Mouse (Mus musculus) cortical plate, adult 2 months (tissue): ENCODE measurements around the gene Ccdc92b. TPM values are rescaled to one million over a fixed set of nuclear protein-coding genes. Genes with fewer than 3 reads are reported as not detected.
"Not testable (repeated sequence)": the region's sequence is repeated elsewhere in the genome, so short reads cannot be mapped to it uniquely, and the experiment has no call there.

ENCODE experiments used
- H3K27ac ChIP-seq: fragments of 200-500 bp; 2 replicates; pipeline ENCODE4 v1.5.1; 2012; ENCODE audit warnings: low read length, control low read depth, inconsistent platforms; ENCODE audit not compliant: insufficient read depth
- H3K4me1 ChIP-seq: fragments of 200-500 bp; 2 replicates; pipeline ENCODE4 v1.6.1; 2011; ENCODE audit warnings: low read length; ENCODE audit not compliant: control insufficient read depth, insufficient read depth
- H3K4me3 ChIP-seq: fragments of 200-500 bp; 2 replicates; pipeline ENCODE4 v1.5.1; 2011; ENCODE audit warnings: mild to moderate bottlenecking, low read length, control low read depth; ENCODE audit not compliant: insufficient read depth
- CTCF ChIP-seq: fragments of 200-500 bp; IDR thresholded peaks from 2 replicates; pipeline ENCODE4 v1.5.1; 2011; ENCODE audit warnings: mild to moderate bottlenecking, control low read depth, low read length; ENCODE audit not compliant: insufficient read depth; ENCODE audit errors: extremely low read depth
- POLR2A ChIP-seq: fragments of 200-500 bp; IDR thresholded peaks from 2 replicates; pipeline ENCODE4 v1.6.1; 2011; ENCODE audit warnings: mild to moderate bottlenecking, low read length, control low read depth; ENCODE audit not compliant: insufficient read depth; ENCODE audit errors: extremely low read depth
- polyA plus RNA-seq: library from polyadenylated mRNA; depleted of rRNA; stranded (reverse); fragments of >200 nt; gene quantifications from 2 replicates; pipeline ENCODE4 v1.2.3, GENCODE M21; 2012; rRNA removed

Gene Ccdc92b
- polyA plus RNA-seq, result 22.7 and 23.1 TPM in 2 replicates

GRCm38 (mm10) chr11:74619201-74619955, at the start of gene Ccdc92b:
Gene Ccdc92b (plus strand): TSS chr11:74619605.
- TF ChIP-seq CTCF (no peak), POLR2A (no peak)
- peak within 1 kb of the TSS; percentile 89 for H3K27ac ChIP-seq
- peak within 1 kb of the TSS; percentile 96 for H3K4me3 ChIP-seq
- H3K4me1 ChIP-seq, result peaks cover 4% of the 10 kb centered on the region

GRCm38 (mm10) chr11:74569735-74570134, 49.7 kb upstream of the Ccdc92b start:
- TF ChIP-seq CTCF (no peak), POLR2A (no peak)
- H3K4me3 ChIP-seq, result no peak overlapping the region
- peaks cover 15% of the 10 kb centered on the region for H3K4me1 ChIP-seq
- H3K27ac ChIP-seq, result peak overlapping the region; percentile 4; the same call in 1 of the 2 replicates

- TF ChIP-seq CTCF (no peak), POLR2A (no peak)
- Histone ChIP-seq H3K4me1 (peaks cover 17% of the 10 kb centered on the region), H3K4me3 (no peak overlapping the region), H3K27ac (no peak overlapping the region)
Observed at GRCm38 (mm10) chr11:74572459-74573061, 46.8 kb upstream of the Ccdc92b start.

GRCm38 (mm10) chr11:74574768-74575434, 44.5 kb upstream of the Ccdc92b start:
- Histone ChIP-seq H3K4me3 (no peak overlapping the region), H3K4me1 (peaks cover 9% of the 10 kb centered on the region), H3K27ac (no peak overlapping the region)
- TF ChIP-seq POLR2A (no peak), CTCF (no peak)

- TF ChIP-seq POLR2A (no peak), CTCF (no peak)
- peaks cover 5% of the 10 kb centered on the region for H3K4me1 ChIP-seq
- no peak overlapping the region for H3K27ac ChIP-seq
- no peak overlapping the region for H3K4me3 ChIP-seq
Observed at GRCm38 (mm10) chr11:74575940-74576339, 43.5 kb upstream of the Ccdc92b start.

- H3K4me1 ChIP-seq, result peaks cover 3% of the 10 kb centered on the region
- H3K27ac ChIP-seq, result no peak overlapping the region
- H3K4me3 ChIP-seq, result no peak overlapping the region
- TF ChIP-seq CTCF, result no peak
- no peak for TF ChIP-seq POLR2A
Observed at GRCm38 (mm10) chr11:74577068-74577467, 42.3 kb upstream of the Ccdc92b start.

- not testable (repeated sequence) for H3K4me3 ChIP-seq, H3K27ac ChIP-seq
- TF ChIP-seq CTCF, result peak; percentile 15; the same call in 1 of the 2 replicates
- H3K4me1 ChIP-seq, result peaks cover 13% of the 10 kb centered on the region
Observed at GRCm38 (mm10) chr11:74581333-74581732, 38.1 kb upstream of the Ccdc92b start.

GRCm38 (mm10) chr11:74582464-74582863, 36.9 kb upstream of the Ccdc92b start:
- Histone ChIP-seq H3K4me1 (peaks cover 13% of the 10 kb centered on the region), H3K27ac (no peak overlapping the region), H3K4me3 (no peak overlapping the region)
- TF ChIP-seq CTCF (no peak), POLR2A (no peak)

- TF ChIP-seq CTCF (no peak), POLR2A (no peak)
- Histone ChIP-seq H3K4me1 (peaks cover 16% of the 10 kb centered on the region), H3K27ac (no peak overlapping the region), H3K4me3 (no peak overlapping the region)
Observed at GRCm38 (mm10) chr11:74583824-74584349, 35.5 kb upstream of the Ccdc92b start.
